Mouse (Mus musculus): ENCODE data around the gene Mfap4. TPM values are rescaled to one million over a fixed set of nuclear protein-coding genes. Genes with fewer than 3 reads are reported as not detected.
A peak's percentile ranks its signal among the peaks of the same experiment; 100 is the strongest.

The Mfap4 gene
- polyA plus RNA-seq, 1 experiment, result 12.0 TPM

DNA sequence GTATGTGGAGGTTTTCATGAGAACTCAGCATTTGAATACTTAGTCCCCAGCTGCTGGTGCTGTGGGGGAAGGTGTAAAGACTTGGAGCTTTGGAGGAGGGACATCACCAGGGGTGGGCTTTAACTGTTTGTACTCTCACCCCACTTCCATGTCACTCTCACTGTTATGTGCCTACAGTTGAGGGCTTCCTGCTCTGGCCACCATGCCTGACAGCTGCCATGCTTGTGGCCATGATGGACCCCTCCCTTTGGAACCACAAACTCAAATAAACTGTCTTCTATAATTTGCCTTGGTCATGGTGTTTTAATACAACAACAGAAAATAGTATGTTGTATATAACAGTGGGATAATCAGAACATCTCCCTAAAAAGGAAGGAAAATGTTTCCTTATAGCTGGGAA lies 14.4 kb upstream of the Mfap4 start:
- DNase-seq, result no peak
- Histone ChIP-seq H3K4me1 (ENCODE audit: control insufficient read depth, insufficient read depth, low read length) (no peaks in the 10 kb centered on the region), H3K27me3 (replicated peaks; ENCODE audit: control insufficient read depth, insufficient read depth, low read length) (no peaks in the 10 kb centered on the region), H3K36me3 (ENCODE audit: control insufficient read depth, insufficient read depth, low read length) (no peaks in the 10 kb centered on the region), H3K27ac (ENCODE audit: insufficient read depth, low read depth, low read length) (no peak overlapping the region), H3K4me3 (ENCODE audit: insufficient read depth, low read depth, low read length) (no peak overlapping the region)
- TF ChIP-seq CTCF (conservative IDR thresholded peaks at IDR 0.05; ENCODE audit: insufficient read depth, insufficient read length, low read depth, low read length), result no peak

DNA sequence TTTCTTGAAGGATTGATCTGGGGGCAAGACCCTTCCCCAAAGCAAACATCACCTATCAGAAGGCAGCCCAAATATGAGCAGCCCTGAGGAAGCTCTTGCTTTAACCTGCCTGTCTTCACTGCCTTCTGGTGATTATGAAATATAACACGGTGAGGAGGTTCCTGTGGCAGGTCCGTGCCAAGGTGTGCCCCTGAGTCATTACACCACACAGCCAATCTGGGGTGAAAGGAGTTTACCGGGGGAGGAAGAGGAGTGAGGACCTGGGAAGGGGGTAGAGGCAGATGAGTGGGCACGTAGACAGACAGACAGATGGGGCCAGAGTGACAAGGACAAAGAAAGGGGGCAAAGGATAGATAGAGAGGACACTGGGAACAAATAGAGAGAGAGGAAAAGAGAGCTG lies 11.6 kb upstream of the Mfap4 start:
- TF ChIP-seq CTCF (conservative IDR thresholded peaks at IDR 0.05; ENCODE audit: insufficient read depth, insufficient read length, low read depth, low read length), result no peak
- TF ChIP-seq POLR2A (IDR thresholded peaks at IDR 0.05; ENCODE audit: low read depth, low read length), result no peak
- WGBS, result 56% methylated on average over 4 of the region's 4 CpGs
- Histone ChIP-seq H3K4me1 (ENCODE audit: control insufficient read depth, insufficient read depth, low read length) (no peaks in the 10 kb centered on the region), H3K27ac (ENCODE audit: insufficient read depth, low read depth, low read length) (no peak overlapping the region), H3K27me3 (replicated peaks; ENCODE audit: control insufficient read depth, insufficient read depth, low read length) (no peaks in the 10 kb centered on the region; the same call in 1 of the 2 replicates), H3K36me3 (ENCODE audit: control insufficient read depth, insufficient read depth, low read length) (no peaks in the 10 kb centered on the region), H3K4me3 (ENCODE audit: insufficient read depth, low read depth, low read length) (no peak overlapping the region)
- DNase-seq, result no peak

DNA sequence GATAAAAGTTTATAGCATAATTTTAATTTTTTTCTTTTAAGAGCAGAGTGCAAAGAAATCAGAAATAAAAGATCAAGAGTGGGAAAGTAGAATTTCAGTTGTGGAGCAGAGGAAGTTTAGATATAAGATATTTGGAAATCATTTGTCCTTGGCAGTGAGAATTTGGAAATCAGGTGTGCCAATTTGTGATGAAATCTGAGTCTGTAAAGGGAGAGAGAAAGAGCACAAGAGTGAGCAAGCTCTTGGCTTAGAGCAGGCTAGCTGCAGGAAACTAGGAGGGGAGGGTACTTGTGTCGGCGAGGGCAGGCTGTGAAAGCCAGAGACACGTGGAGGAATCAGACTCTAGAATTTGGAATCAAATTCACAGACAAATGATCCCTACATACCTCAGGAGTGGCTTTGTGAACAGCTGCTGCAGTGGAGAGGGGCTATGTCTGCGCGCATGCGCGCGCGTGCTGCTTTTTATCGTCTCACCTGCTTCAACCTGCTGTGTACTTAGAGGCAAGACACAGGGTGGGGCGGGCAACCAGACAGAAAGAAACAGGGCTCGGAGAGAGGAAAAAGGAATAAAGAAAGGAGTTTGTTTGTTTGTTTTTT lies 8.3 kb upstream of the Mfap4 start:
- no peaks in the 10 kb centered on the region for H3K36me3 ChIP-seq (ENCODE audit: control insufficient read depth, insufficient read depth, low read length)
- no peak for TF ChIP-seq CTCF (conservative IDR thresholded peaks at IDR 0.05; ENCODE audit: insufficient read depth, insufficient read length, low read depth, low read length)
- no peaks in the 10 kb centered on the region; the same call in 1 of the 2 replicates for H3K27me3 ChIP-seq (replicated peaks; ENCODE audit: control insufficient read depth, insufficient read depth, low read length)
- H3K27ac ChIP-seq (ENCODE audit: insufficient read depth, low read depth, low read length), result no peak overlapping the region
- peak; percentile 57 for DNase-seq
- H3K4me3 ChIP-seq (ENCODE audit: insufficient read depth, low read depth, low read length), result peak overlapping the region; percentile 9; the same call in 1 of the 2 replicates
- no peaks in the 10 kb centered on the region for H3K4me1 ChIP-seq (ENCODE audit: control insufficient read depth, insufficient read depth, low read length)
- WGBS, result 25% methylated on average over 12 of the region's 12 CpGs

DNA sequence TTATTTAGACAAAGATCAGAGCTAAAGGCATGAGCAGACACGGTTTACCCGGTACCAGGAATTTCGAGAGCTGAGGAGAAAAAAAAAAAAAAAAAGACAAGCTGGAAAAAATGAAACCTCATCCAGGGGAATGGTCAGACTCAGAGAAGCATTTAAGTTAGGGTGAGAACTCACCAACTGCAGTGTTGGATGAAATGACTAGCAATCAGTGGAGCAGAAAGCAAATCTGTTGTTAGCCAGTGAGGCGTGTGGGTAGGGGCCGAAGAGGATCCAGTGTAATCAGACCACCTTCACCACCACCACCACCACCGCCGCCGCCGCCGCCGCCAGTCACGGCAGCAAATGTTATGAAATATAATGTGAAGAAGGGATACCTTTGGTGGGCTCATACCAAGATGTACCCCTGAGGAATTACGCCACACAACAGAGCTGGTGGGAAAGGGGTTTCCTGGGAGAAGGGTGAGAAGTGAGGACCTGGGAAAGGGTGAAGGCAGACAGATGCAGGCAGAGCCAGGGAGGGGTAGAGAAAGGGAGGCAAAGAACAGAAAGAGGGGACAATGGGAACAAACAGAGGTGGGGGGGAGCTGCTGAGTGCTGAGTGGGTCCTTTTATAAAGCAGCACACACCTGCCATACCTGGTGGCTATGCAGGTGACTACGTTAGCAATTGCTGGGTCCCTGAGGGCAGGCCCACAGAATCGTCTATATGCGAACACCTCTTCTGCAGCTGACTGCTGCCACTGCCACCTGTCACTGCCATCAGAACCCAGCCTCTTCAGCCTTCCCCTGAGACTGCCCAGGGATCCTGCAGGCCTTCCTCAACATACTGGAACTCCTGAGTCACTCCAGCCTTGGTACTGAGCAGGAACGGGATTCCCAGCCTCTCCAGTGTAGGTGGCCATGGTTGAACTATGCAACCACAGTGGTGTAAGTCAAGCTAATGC lies 7.4 kb upstream of the Mfap4 start:
- TF ChIP-seq POLR2A (IDR thresholded peaks at IDR 0.05; ENCODE audit: low read depth, low read length), result no peak
- TF ChIP-seq CTCF (conservative IDR thresholded peaks at IDR 0.05; ENCODE audit: insufficient read depth, insufficient read length, low read depth, low read length), result no peak
- DNase-seq, result peak; percentile 10
- WGBS, result 41% methylated on average over 17 of the region's 17 CpGs
- Histone ChIP-seq H3K36me3 (ENCODE audit: control insufficient read depth, insufficient read depth, low read length) (no peaks in the 10 kb centered on the region), H3K4me1 (ENCODE audit: control insufficient read depth, insufficient read depth, low read length) (no peaks in the 10 kb centered on the region), H3K4me3 (ENCODE audit: insufficient read depth, low read depth, low read length) (0 out of 2 replicates have a peak overlapping the region, but pooled peaks have one; percentile 9), H3K27me3 (replicated peaks; ENCODE audit: control insufficient read depth, insufficient read depth, low read length) (no peaks in the 10 kb centered on the region; the same call in 1 of the 2 replicates), H3K27ac (ENCODE audit: insufficient read depth, low read depth, low read length) (no peak overlapping the region)

DNA sequence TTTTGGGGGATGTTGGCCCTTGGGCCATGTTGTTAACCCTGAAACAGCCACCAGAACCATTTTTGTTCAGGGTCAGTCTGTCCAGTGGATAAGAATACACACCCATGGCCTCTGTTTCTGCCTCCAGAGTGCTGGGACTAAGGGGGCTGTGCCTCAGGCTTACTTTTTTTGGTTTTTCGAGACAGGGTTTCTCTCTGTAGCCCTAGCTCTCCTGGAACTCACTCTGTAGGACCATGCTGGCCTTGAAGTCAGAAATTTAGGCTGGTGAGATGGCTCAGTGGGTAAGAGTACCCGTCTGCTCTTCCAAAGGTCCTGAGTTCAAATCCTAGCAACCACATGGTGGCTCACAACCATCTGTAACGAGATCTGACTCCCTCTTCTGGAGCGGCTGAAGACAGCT lies 6.4 kb upstream of the Mfap4 start:
- Histone ChIP-seq H3K4me1 (ENCODE audit: control insufficient read depth, insufficient read depth, low read length) (no peaks in the 10 kb centered on the region), H3K27me3 (replicated peaks; ENCODE audit: control insufficient read depth, insufficient read depth, low read length) (no peaks in the 10 kb centered on the region; the same call in 1 of the 2 replicates), H3K4me3 (ENCODE audit: insufficient read depth, low read depth, low read length) (no peak overlapping the region), H3K27ac (ENCODE audit: insufficient read depth, low read depth, low read length) (no peak overlapping the region), H3K36me3 (ENCODE audit: control insufficient read depth, insufficient read depth, low read length) (no peaks in the 10 kb centered on the region)
- 90% methylated on average over 4 of the region's 4 CpGs for WGBS
- TF ChIP-seq CTCF (conservative IDR thresholded peaks at IDR 0.05; ENCODE audit: insufficient read depth, insufficient read length, low read depth, low read length), result no peak
- DNase-seq, result no peak

DNA sequence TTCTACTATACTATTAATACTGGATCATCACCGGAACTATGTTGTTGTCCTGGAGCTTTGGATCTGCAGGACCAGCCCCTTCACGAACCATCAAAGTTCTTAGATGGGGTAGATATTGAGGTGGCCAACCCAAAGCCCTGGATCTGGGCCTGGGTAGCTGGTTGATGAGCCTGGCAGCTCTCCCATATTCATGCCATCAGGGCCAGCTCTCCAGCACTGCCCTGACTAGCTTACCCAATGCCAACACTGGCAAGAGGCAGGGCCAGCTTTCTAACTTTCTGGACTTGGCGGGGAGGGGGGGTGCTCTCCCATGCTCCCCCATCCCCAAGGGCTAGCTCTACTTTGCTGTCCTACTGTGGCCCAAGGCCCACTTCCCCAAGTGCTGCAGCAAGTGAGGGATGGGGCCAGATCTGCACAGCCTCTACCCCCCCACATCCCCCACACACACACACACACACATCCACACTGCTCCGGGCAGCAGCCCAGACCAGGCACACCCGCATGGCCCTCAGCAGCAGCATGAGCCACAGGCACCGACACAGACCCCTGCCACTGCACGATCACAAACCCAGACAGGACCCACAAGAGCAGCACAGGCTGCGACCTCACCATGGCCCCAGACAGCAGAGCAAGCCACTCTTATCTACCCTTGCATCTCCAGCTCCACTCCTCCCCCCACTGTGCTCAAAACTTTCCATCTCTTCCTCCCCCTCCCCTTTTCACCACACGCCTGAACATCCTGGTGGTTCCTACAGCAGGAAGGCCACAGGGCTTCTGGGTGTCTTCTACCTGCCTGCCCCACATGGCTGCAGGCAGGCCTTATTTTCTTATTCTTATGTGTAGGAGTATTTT lies 3.8 kb upstream of the Mfap4 start:
- TF ChIP-seq CTCF (conservative IDR thresholded peaks at IDR 0.05; ENCODE audit: insufficient read depth, insufficient read length, low read depth, low read length) (no peak), POLR2A (IDR thresholded peaks at IDR 0.05; ENCODE audit: low read depth, low read length) (no peak)
- Histone ChIP-seq H3K4me1 (ENCODE audit: control insufficient read depth, insufficient read depth, low read length) (no peaks in the 10 kb centered on the region), H3K27me3 (replicated peaks; ENCODE audit: control insufficient read depth, insufficient read depth, low read length) (no peaks in the 10 kb centered on the region), H3K36me3 (ENCODE audit: control insufficient read depth, insufficient read depth, low read length) (no peaks in the 10 kb centered on the region), H3K4me3 (ENCODE audit: insufficient read depth, low read depth, low read length) (no peak overlapping the region), H3K27ac (ENCODE audit: insufficient read depth, low read depth, low read length) (no peak overlapping the region)
- 71% methylated on average over 9 of the region's 9 CpGs for WGBS
- no peak for DNase-seq

Data from kidney, adult 2 months (tissue).